Mouse (Mus musculus): Measurements from ENCODE around the gene Vmn1r8. TPM values are rescaled to one million over a fixed set of nuclear protein-coding genes. Genes with fewer than 3 reads are reported as not detected.
"Not testable (repeated sequence)": the region's sequence is repeated elsewhere in the genome, so short reads cannot be mapped to it uniquely, and the experiment has no call there.

Gene Vmn1r8
- polyA plus RNA-seq (2016; fragmentation: Nextera tagmentation; extraction: Ambion mirVana): not detected in 2 replicates

DNA sequence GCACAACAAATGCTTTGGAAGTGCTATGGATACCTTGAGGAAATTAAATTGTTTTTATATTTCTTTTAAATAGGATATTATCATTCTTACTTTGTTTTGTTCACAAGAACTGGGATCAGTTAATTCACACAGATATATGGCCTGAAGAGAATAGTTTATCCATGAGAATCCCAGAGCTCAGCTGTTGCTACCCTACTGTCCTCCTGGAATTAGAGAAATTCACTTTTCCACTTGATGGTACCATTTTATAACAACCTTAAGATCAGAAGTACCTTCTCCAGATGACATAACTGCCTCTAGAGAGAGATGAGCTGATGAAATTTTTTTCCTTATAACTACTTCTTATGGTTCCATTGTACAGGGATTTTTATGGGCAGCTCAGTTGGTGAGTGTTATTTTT, at the start of gene Vmn1r8:
Gene Vmn1r8 (plus strand): TSS at position 301 of the 400 bp plus-strand sequence.
- no peak within 1 kb of the TSS for H3K27ac ChIP-seq (ENCODE audit: poor library complexity, severe bottlenecking)
- H3K36me3 ChIP-seq: no peaks in the 10 kb centered on the region
- no peaks in the 10 kb centered on the region for H3K4me1 ChIP-seq (replicated peaks)
- H3K9me3 ChIP-seq (replicated peaks): no peaks in the 10 kb centered on the region
- H3K27me3 ChIP-seq (replicated peaks): no peaks in the 10 kb centered on the region
- H3K4me2 ChIP-seq: no peak within 1 kb of the TSS
- no peak within 1 kb of the TSS for H3K9ac ChIP-seq
- H3K4me3 ChIP-seq: no peak within 1 kb of the TSS
- no peak for ATAC-seq (ENCODE audit: insufficient number of reproducible peaks, low FRiP score)

DNA sequence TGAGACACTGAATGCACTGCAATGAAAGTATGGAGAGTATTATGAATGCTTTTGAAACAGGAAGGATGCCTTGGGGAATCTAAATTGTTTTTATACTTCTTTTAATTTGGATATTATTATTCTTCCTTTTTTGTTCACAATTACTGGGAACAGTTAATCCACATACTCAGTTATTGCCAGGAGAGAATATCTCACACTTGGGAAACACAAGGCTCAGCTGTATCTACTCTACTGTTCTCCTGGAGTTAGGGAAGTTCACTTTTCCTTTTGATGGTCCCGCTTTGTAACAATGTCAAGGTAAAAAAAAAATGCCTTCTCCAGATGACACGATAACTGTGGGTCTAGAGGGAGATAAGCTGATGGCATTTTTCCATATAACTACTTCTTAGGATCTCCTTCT, 35.1 kb upstream of the Vmn1r8 start, which contains the start of gene Vmn1r6:
Gene Vmn1r6 (plus strand): TSS at position 301 of the 400 bp plus-strand sequence.
- ATAC-seq (ENCODE audit: insufficient number of reproducible peaks, low FRiP score): no peak
- no peaks in the 10 kb centered on the region for H3K4me1 ChIP-seq (replicated peaks)
- 69% methylated on average over 2 of the region's 2 CpGs for WGBS
- no peak within 1 kb of the TSS for H3K4me2 ChIP-seq
- H3K9ac ChIP-seq: no peak within 1 kb of the TSS
- H3K4me3 ChIP-seq: no peak within 1 kb of the TSS
- H3K27me3 ChIP-seq (replicated peaks): no peaks in the 10 kb centered on the region
- H3K36me3 ChIP-seq: no peaks in the 10 kb centered on the region
- H3K9me3 ChIP-seq (replicated peaks): no peaks in the 10 kb centered on the region
- H3K27ac ChIP-seq (ENCODE audit: poor library complexity, severe bottlenecking): no peak within 1 kb of the TSS

DNA sequence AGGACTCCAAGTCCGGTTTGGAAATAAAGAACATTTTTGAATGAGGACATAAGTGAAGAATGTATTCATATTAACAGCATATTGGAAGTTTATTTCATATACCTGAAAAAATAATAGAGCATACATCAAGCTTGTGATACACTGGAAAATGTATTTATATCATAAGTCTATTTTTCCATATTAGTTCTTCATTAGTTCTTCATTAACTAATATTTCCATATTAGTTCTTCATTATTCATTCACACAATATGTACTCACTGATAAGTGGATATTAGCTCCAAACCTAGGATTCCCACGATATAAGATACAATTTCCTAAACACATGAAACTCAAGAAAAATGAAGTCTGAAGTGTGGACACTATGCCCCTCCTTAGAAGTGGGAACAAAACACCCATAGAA, 6.9 kb upstream of the Vmn1r8 start, which contains the start of gene Vmn1r7:
Gene Vmn1r7 (minus strand): TSS at position 101 of the 400 bp plus-strand sequence.
- 71% methylated on average over 2 of the region's 2 CpGs for WGBS
- not testable (repeated sequence) for H3K9me3 ChIP-seq (replicated peaks); H3K36me3 ChIP-seq; ATAC-seq (ENCODE audit: insufficient number of reproducible peaks, low FRiP score); H3K4me2 ChIP-seq; H3K27me3 ChIP-seq (replicated peaks); H3K27ac ChIP-seq (ENCODE audit: poor library complexity, severe bottlenecking); H3K4me1 ChIP-seq (replicated peaks); H3K9ac ChIP-seq; H3K4me3 ChIP-seq

- no peak overlapping the region for H3K4me2 ChIP-seq
- no peaks in the 10 kb centered on the region for H3K9me3 ChIP-seq (replicated peaks)
- H3K27me3 ChIP-seq (replicated peaks): no peaks in the 10 kb centered on the region
- ATAC-seq (ENCODE audit: insufficient number of reproducible peaks, low FRiP score): no peak
- WGBS: 71% methylated on average over 2 of the region's 2 CpGs
- H3K27ac ChIP-seq (ENCODE audit: poor library complexity, severe bottlenecking): no peak overlapping the region
- H3K36me3 ChIP-seq: no peaks in the 10 kb centered on the region
- no peak overlapping the region for H3K9ac ChIP-seq
- no peaks in the 10 kb centered on the region for H3K4me1 ChIP-seq (replicated peaks)
- H3K4me3 ChIP-seq: no peak overlapping the region
These were observed 2.6 kb downstream of the Vmn1r8 start for GRCm38 (mm10) chr6:57034674-57035073.

DNA sequence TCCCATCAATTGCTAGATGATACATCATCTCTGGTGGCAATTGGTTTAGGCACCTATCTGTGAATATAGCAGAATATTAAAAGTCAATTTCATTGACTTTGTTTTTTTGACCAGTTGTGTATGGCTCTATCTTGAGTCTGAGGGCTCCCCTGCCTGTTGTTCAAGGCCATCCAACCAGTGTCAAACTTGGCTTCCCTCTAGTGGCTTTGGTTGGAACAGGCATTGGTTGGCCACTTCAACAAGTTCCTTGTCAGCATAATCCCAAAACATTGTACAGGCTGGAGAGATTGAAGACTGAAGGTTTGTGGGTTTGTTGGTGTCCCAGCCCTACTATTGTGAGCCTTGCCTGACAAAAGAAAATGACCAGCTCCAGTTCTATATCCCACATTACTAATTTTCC, 31.6 kb downstream of the Vmn1r8 start:
- Histone ChIP-seq H3K4me1 (replicated peaks) (no peaks in the 10 kb centered on the region), H3K4me2 (no peak overlapping the region), H3K9me3 (replicated peaks) (no peaks in the 10 kb centered on the region), H3K27ac (ENCODE audit: poor library complexity, severe bottlenecking) (no peak overlapping the region), H3K36me3 (no peaks in the 10 kb centered on the region), H3K4me3 (no peak overlapping the region), H3K27me3 (replicated peaks) (no peaks in the 10 kb centered on the region), H3K9ac (no peak overlapping the region)
- ATAC-seq (ENCODE audit: insufficient number of reproducible peaks, low FRiP score): no peak

- no peak within 1 kb of the TSS for H3K9ac ChIP-seq
These were observed 34.4 kb downstream of the Vmn1r8 start, which contains the start of gene Vmn1r9 for GRCm38 (mm10) chr6:57066487-57066886. Gene Vmn1r9, plus strand, starts transcription at chr6:57066787.

More at GRCm38 (mm10) chr6:57066487-57066886, 34.4 kb downstream of the Vmn1r8 start, which contains the start of gene Vmn1r9:
- Histone ChIP-seq H3K4me2 (no peak within 1 kb of the TSS), H3K27me3 (replicated peaks) (no peaks in the 10 kb centered on the region), H3K36me3 (no peaks in the 10 kb centered on the region), H3K4me3 (no peak within 1 kb of the TSS), H3K27ac (ENCODE audit: poor library complexity, severe bottlenecking) (no peak within 1 kb of the TSS), H3K9me3 (replicated peaks) (no peaks in the 10 kb centered on the region), H3K4me1 (replicated peaks) (no peaks in the 10 kb centered on the region)
- no peak for ATAC-seq (ENCODE audit: insufficient number of reproducible peaks, low FRiP score)
- WGBS: 74% methylated on average over 2 of the region's 2 CpGs

Other genes with a start within 250 kb of the Vmn1r8 start
- gene Kbtbd2, start 234.5 kb upstream of the Vmn1r8 start, polyA plus RNA-seq (2016; fragmentation: Nextera tagmentation; extraction: Ambion mirVana): 37.0 and 40.2 TPM in 2 replicates
- 151 and 154 TPM in 2 replicates for gene Fkbp9, start 200.2 kb upstream of the Vmn1r8 start, polyA plus RNA-seq (2016; fragmentation: Nextera tagmentation; extraction: Ambion mirVana)
- 74.8 and 77.4 TPM in 2 replicates for gene Nt5c3, start 108.4 kb upstream of the Vmn1r8 start, polyA plus RNA-seq (2016; fragmentation: Nextera tagmentation; extraction: Ambion mirVana)
- 0.10 and 0.12 TPM in 2 replicates for gene Vmn1r4, start 108.3 kb upstream of the Vmn1r8 start, polyA plus RNA-seq (2016; fragmentation: Nextera tagmentation; extraction: Ambion mirVana)
- gene Vmn1r5, start 62.0 kb upstream of the Vmn1r8 start, polyA plus RNA-seq (2016; fragmentation: Nextera tagmentation; extraction: Ambion mirVana): not detected in 2 replicates
- not detected in 2 replicates for gene Vmn1r6, start 35.0 kb upstream of the Vmn1r8 start, polyA plus RNA-seq (2016; fragmentation: Nextera tagmentation; extraction: Ambion mirVana)
- gene Vmn1r7, start 7.0 kb upstream of the Vmn1r8 start, polyA plus RNA-seq (2016; fragmentation: Nextera tagmentation; extraction: Ambion mirVana): not detected in 2 replicates
- not detected in 2 replicates for gene Vmn1r9, start 34.5 kb downstream of the Vmn1r8 start, polyA plus RNA-seq (2016; fragmentation: Nextera tagmentation; extraction: Ambion mirVana)
- gene Vmn1r10, start 77.2 kb downstream of the Vmn1r8 start, polyA plus RNA-seq (2016; fragmentation: Nextera tagmentation; extraction: Ambion mirVana): not detected in 2 replicates
- not detected in 2 replicates for gene Vmn1r11, start 101.2 kb downstream of the Vmn1r8 start, polyA plus RNA-seq (2016; fragmentation: Nextera tagmentation; extraction: Ambion mirVana)
- not detected in 2 replicates for gene Vmn1r12, start 124.6 kb downstream of the Vmn1r8 start, polyA plus RNA-seq (2016; fragmentation: Nextera tagmentation; extraction: Ambion mirVana)
- gene Vmn1r13, start 171.0 kb downstream of the Vmn1r8 start, polyA plus RNA-seq (2016; fragmentation: Nextera tagmentation; extraction: Ambion mirVana): not detected in 2 replicates
- not detected in 2 replicates for gene Vmn1r14, start 199.4 kb downstream of the Vmn1r8 start, polyA plus RNA-seq (2016; fragmentation: Nextera tagmentation; extraction: Ambion mirVana)
- not detected in 2 replicates for gene Vmn1r15, start 225.7 kb downstream of the Vmn1r8 start, polyA plus RNA-seq (2016; fragmentation: Nextera tagmentation; extraction: Ambion mirVana)

Measured in heart, embryonic 12.5 days (tissue).